9 mouse cellular contexts compared by ENCODE assay signal in the genomic region with DNA sequence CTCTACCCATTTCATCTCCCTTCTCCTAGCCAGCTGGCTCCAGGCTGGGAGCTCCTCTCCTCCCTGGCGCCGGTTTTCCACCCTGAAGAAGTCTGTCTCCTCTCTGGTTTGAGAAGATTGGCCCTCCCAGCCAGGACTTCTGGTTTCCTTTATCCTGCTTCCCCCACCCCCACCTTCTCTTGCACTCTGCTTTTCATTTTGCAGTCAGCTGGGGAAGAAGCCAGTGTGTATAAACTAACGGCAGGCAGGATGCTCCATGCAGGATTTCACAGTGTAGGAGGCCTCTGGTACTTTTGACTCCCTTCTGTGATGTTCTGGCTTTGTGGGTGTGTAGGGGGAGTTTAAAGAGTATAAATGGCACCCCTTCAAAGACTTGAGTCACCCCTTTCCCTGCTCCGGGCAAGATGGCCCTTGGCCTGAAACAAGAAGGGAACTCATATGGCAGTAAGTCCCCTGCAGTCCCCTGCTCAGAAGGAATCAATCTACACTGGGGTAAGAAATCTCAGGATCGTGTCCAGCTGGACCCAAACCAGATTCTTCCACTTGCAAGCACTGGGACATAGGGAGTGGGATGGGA. TPM values are rescaled to one million over a fixed set of nuclear protein-coding genes. Genes with fewer than 3 reads are reported as not detected.
DNase-seq lines count a peak whose midpoint lies in the region; ATAC-seq and TF ChIP-seq lines count a peak whose summit lies in the region.
"Had no signal": no experiment of that assay in that cellular context is flagged by ENCODE, and none has a peak within 500 bp of the region (broad histone marks: within the 10 kb centered on the region; RNA-seq: fewer than 3 reads in every experiment).

No protein-coding gene starts in this region.

- H3K9ac ChIP-seq in hindbrain, embryonic 13.5 days, result no peak overlapping the region
- H3K9ac ChIP-seq in hindbrain, embryonic 11.5 days (ENCODE audit: low read depth, low read length), result no peak overlapping the region
- H3K9ac ChIP-seq in midbrain, embryonic 16.5 days (ENCODE audit: low read depth, low read length), result no peak overlapping the region

- no peak for TF ChIP-seq CTCF in layer of hippocampus, adult 2 months (conservative IDR thresholded peaks at IDR 0.05)

- 57% methylated on average over 5 of the region's 5 CpGs for WGBS in hindbrain, embryonic 13.5 days
- WGBS in hindbrain, embryonic 11.5 days, result 56% methylated on average over 5 of the region's 5 CpGs
- WGBS in midbrain, embryonic 16.5 days, result 53% methylated on average over 5 of the region's 5 CpGs

- no peak overlapping the region for H3K4me2 ChIP-seq in hindbrain, embryonic 13.5 days
- H3K4me2 ChIP-seq in hindbrain, embryonic 11.5 days (replicated peaks; ENCODE audit: low read depth, low read length), result no peak overlapping the region
- H3K4me2 ChIP-seq in midbrain, embryonic 16.5 days (ENCODE audit: low read length), result no peak overlapping the region

- H3K4me1 ChIP-seq in hindbrain, embryonic 13.5 days (replicated peaks), result no peaks in the 10 kb centered on the region
- no peaks in the 10 kb centered on the region for H3K4me1 ChIP-seq in hindbrain, embryonic 11.5 days (replicated peaks; ENCODE audit: control insufficient read depth, insufficient read depth, low read length)
- H3K4me1 ChIP-seq in midbrain, embryonic 16.5 days (ENCODE audit: control insufficient read depth, insufficient read depth, low read length), result no peaks in the 10 kb centered on the region

- no peak for ATAC-seq in hindbrain, embryonic 13.5 days (ENCODE audit: low FRiP score)
- ATAC-seq in hindbrain, embryonic 11.5 days (ENCODE audit: low FRiP score), result no peak
- no peak for ATAC-seq in midbrain, embryonic 16.5 days
- ATAC-seq in granulocyte monocyte progenitor cell, adult 5-6 weeks (replicated peaks; ENCODE audit: poor library complexity, severe bottlenecking), result no peak

- H3K27ac ChIP-seq in hindbrain, embryonic 13.5 days, result 0 out of 2 replicates have a peak overlapping the region, but pooled peaks have one; percentile 23
- H3K27ac ChIP-seq in hindbrain, embryonic 11.5 days (ENCODE audit: low read depth, low read length), result no peak overlapping the region
- peak overlapping the region; percentile 90 for H3K27ac ChIP-seq in layer of hippocampus, adult 2 months
- H3K27ac ChIP-seq in midbrain, embryonic 16.5 days (ENCODE audit: low read length), result no peak overlapping the region

- no peaks in the 10 kb centered on the region for H3K36me3 ChIP-seq in hindbrain, embryonic 13.5 days
- H3K36me3 ChIP-seq in hindbrain, embryonic 11.5 days (ENCODE audit: control insufficient read depth, insufficient read depth, low read length), result no peaks in the 10 kb centered on the region
- H3K36me3 ChIP-seq in midbrain, embryonic 16.5 days (ENCODE audit: control insufficient read depth, insufficient read depth, low read length), result no peaks in the 10 kb centered on the region

- H3K4me3 ChIP-seq in hindbrain, embryonic 13.5 days, result no peak overlapping the region
- H3K4me3 ChIP-seq in hindbrain, embryonic 11.5 days (ENCODE audit: low read depth, low read length), result no peak overlapping the region
- no peak overlapping the region for H3K4me3 ChIP-seq in layer of hippocampus, adult 2 months
- no peak overlapping the region for H3K4me3 ChIP-seq in midbrain, embryonic 16.5 days (ENCODE audit: low read depth, low read length)
- H3K4me3 ChIP-seq: megakaryocyte, embryonic 14.5 days had no signal

- no peak for DNase-seq in hindbrain, embryonic 11.5 days (ENCODE audit: low spot score)
- peak; percentile 42 for DNase-seq in NIH3T3 (ENCODE audit: low read depth)
- DNase-seq in heart, adult 18-20 months, result peak; percentile 66
- DNase-seq in layer of hippocampus, adult 2 months (ENCODE audit: low spot score in 2 of 2), result peak in 1 of 2 experiments; percentile 39
- DNase-seq in spleen, postnatal 36 days (ENCODE audit: low spot score in 2 of 2), result no peak

- H3K27me3 ChIP-seq in hindbrain, embryonic 13.5 days, result 0 out of 2 replicates have a peak, but pooled peaks cover 8% of the 10 kb centered on the region
- no peaks in the 10 kb centered on the region for H3K27me3 ChIP-seq in hindbrain, embryonic 11.5 days (ENCODE audit: control insufficient read depth, insufficient read depth, low read length)
- H3K27me3 ChIP-seq in midbrain, embryonic 16.5 days (ENCODE audit: control insufficient read depth, insufficient read depth, low read depth, low read length), result 0 out of 2 replicates have a peak, but pooled peaks cover 4% of the 10 kb centered on the region

- H3K9me3 ChIP-seq in hindbrain, embryonic 13.5 days, result no peaks in the 10 kb centered on the region
- H3K9me3 ChIP-seq in hindbrain, embryonic 11.5 days (ENCODE audit: control insufficient read depth, low read length), result no peaks in the 10 kb centered on the region
- no peaks in the 10 kb centered on the region for H3K9me3 ChIP-seq in midbrain, embryonic 16.5 days (replicated peaks; ENCODE audit: control insufficient read depth, low read length, poor library complexity, severe bottlenecking)

RNA-seq across cellular contexts. Expression of a gene that starts 7.7 kb away (rescaled TPM):
- 84.8 and 94.9 TPM in 2 replicates for polyA plus RNA-seq in hindbrain, embryonic 13.5 days (2015; fragmentation: Nextera tagmentation; extraction: Ambion mirVana)
- polyA plus RNA-seq in hindbrain, embryonic 11.5 days (2014; fragmentation: Nextera tagmentation; extraction: Ambion mirVana), result 63.0 and 71.9 TPM in 2 replicates
- 100 to 1,000 TPM in 1 of 2 experiments, 10 to 100 TPM in 1; 74.7 to 100 TPM for total RNA-seq in heart, adult 18-20 months (2021)
- 10 to 100 TPM; 62.2 to 68.0 TPM for total RNA-seq in layer of hippocampus, adult 2 months (2021)
- polyA plus RNA-seq in midbrain, embryonic 16.5 days (2015; fragmentation: Nextera tagmentation; extraction: Ambion mirVana), result 79.5 and 83.8 TPM in 2 replicates
- total RNA-seq in granulocyte monocyte progenitor cell, adult 5-6 weeks (2014; fragmentation: Nextera tagmentation), result not detected in 2 replicates
- 0.98 and 1.4 TPM in 2 replicates for total RNA-seq in granulocyte monocyte progenitor cell, adult 5-6 weeks (2017)

RNA-seq across cellular contexts. Expression of a gene that starts 11.9 kb away (rescaled TPM):
- polyA plus RNA-seq in hindbrain, embryonic 13.5 days (2015; fragmentation: Nextera tagmentation; extraction: Ambion mirVana), result 20.4 and 20.7 TPM in 2 replicates
- 11.1 and 11.5 TPM in 2 replicates for polyA plus RNA-seq in hindbrain, embryonic 11.5 days (2014; fragmentation: Nextera tagmentation; extraction: Ambion mirVana)
- 10 to 100 TPM; 29.8 to 36.4 TPM for total RNA-seq in heart, adult 18-20 months (2021)
- total RNA-seq in layer of hippocampus, adult 2 months (2021), result 10 to 100 TPM; 73.6 to 81.8 TPM
- polyA plus RNA-seq in midbrain, embryonic 16.5 days (2015; fragmentation: Nextera tagmentation; extraction: Ambion mirVana), result 30.8 and 34.4 TPM in 2 replicates
- total RNA-seq in granulocyte monocyte progenitor cell, adult 5-6 weeks (2014; fragmentation: Nextera tagmentation), result 15.2 and 31.0 TPM in 2 replicates
- 13.6 and 17.7 TPM in 2 replicates for total RNA-seq in granulocyte monocyte progenitor cell, adult 5-6 weeks (2017)

RNA-seq across cellular contexts. Expression of a gene that starts 15.3 kb away (rescaled TPM):
- polyA plus RNA-seq in hindbrain, embryonic 13.5 days (2015; fragmentation: Nextera tagmentation; extraction: Ambion mirVana), result 110 and 115 TPM in 2 replicates
- 117 and 119 TPM in 2 replicates for polyA plus RNA-seq in hindbrain, embryonic 11.5 days (2014; fragmentation: Nextera tagmentation; extraction: Ambion mirVana)
- 100 to 1,000 TPM in 1 of 2 experiments, 10 to 100 TPM in 1; 87.3 to 107 TPM for total RNA-seq in heart, adult 18-20 months (2021)
- 10 to 100 TPM; 68.8 to 69.4 TPM for total RNA-seq in layer of hippocampus, adult 2 months (2021)
- 115 and 119 TPM in 2 replicates for polyA plus RNA-seq in midbrain, embryonic 16.5 days (2015; fragmentation: Nextera tagmentation; extraction: Ambion mirVana)
- 176 and 203 TPM in 2 replicates for total RNA-seq in granulocyte monocyte progenitor cell, adult 5-6 weeks (2014; fragmentation: Nextera tagmentation)
- 76.7 and 80.4 TPM in 2 replicates for total RNA-seq in granulocyte monocyte progenitor cell, adult 5-6 weeks (2017)

RNA-seq across cellular contexts. Expression of a gene that starts 22.2 kb away (rescaled TPM):
- 7.0 and 7.7 TPM in 2 replicates for polyA plus RNA-seq in hindbrain, embryonic 13.5 days (2015; fragmentation: Nextera tagmentation; extraction: Ambion mirVana)
- polyA plus RNA-seq in hindbrain, embryonic 11.5 days (2014; fragmentation: Nextera tagmentation; extraction: Ambion mirVana), result 5.2 and 6.0 TPM in 2 replicates
- total RNA-seq in heart, adult 18-20 months (2021), result 10 to 100 TPM in 1 of 2 experiments, 1 to 10 TPM in 1; 9.4 to 12.9 TPM
- 10 to 100 TPM; 11.3 to 11.4 TPM for total RNA-seq in layer of hippocampus, adult 2 months (2021)
- 6.4 and 7.4 TPM in 2 replicates for polyA plus RNA-seq in midbrain, embryonic 16.5 days (2015; fragmentation: Nextera tagmentation; extraction: Ambion mirVana)
- total RNA-seq in granulocyte monocyte progenitor cell, adult 5-6 weeks (2014; fragmentation: Nextera tagmentation), result not detected in 2 replicates
- total RNA-seq in granulocyte monocyte progenitor cell, adult 5-6 weeks (2017), result 2.6 TPM in 1 of 2 replicates, not detected in the other

RNA-seq across cellular contexts. Expression of a gene that starts 40.7 kb away (rescaled TPM):
- 1.3 TPM in 2 replicates for polyA plus RNA-seq in hindbrain, embryonic 13.5 days (2015; fragmentation: Nextera tagmentation; extraction: Ambion mirVana)
- 1.3 and 1.7 TPM in 2 replicates for polyA plus RNA-seq in hindbrain, embryonic 11.5 days (2014; fragmentation: Nextera tagmentation; extraction: Ambion mirVana)
- total RNA-seq in heart, adult 18-20 months (2021), result under 1 TPM; 0.15 to 0.23 TPM
- under 1 TPM; 0.29 to 0.56 TPM for total RNA-seq in layer of hippocampus, adult 2 months (2021)
- 0.71 and 0.80 TPM in 2 replicates for polyA plus RNA-seq in midbrain, embryonic 16.5 days (2015; fragmentation: Nextera tagmentation; extraction: Ambion mirVana)
- not detected in 2 replicates for total RNA-seq in granulocyte monocyte progenitor cell, adult 5-6 weeks (2014; fragmentation: Nextera tagmentation)
- 0.72 and 3.3 TPM in 2 replicates for total RNA-seq in granulocyte monocyte progenitor cell, adult 5-6 weeks (2017)

Comparison
In these comparisons a context has a peak if more than half of its experiments do, and no peak if none do; other contexts are left out.
1. H3K27ac ChIP-seq: peak in hindbrain, embryonic 13.5 days (single experiment) and layer of hippocampus, adult 2 months (single experiment); none in hindbrain, embryonic 11.5 days (single experiment) and midbrain, embryonic 16.5 days (single experiment).
2. DNase-seq: peak in NIH3T3 (single experiment) and heart, adult 18-20 months (2 of 2); none in hindbrain, embryonic 11.5 days (single experiment) and spleen, postnatal 36 days (0 of 2).
3. RNA of a gene that starts 7.7 kb away (total RNA-seq): 74.7 to 100 TPM in heart, adult 18-20 months and 62.2 to 68.0 TPM in layer of hippocampus, adult 2 months; 0.98 to 1.4 TPM in granulocyte monocyte progenitor cell, adult 5-6 weeks; every median in the first group is over 10 times any median in the second.